Mouse (Mus musculus): ENCODE results near the gene Dmac1.

- TF ChIP-seq CTCF (IDR thresholded peaks at IDR 0.05; ENCODE audit: borderline replicate concordance, control insufficient read depth, extremely low read depth, insufficient read depth, low read length, poor library complexity) (no peak), POLR2A (IDR thresholded peaks at IDR 0.05; ENCODE audit: control insufficient read depth, extremely low read depth, insufficient read depth, low read length, poor library complexity) (no peak)
Observed at GRCm38 (mm10) chr4:75260156-75260555, 17.9 kb downstream of the Dmac1 start.

Data from thymus, adult 2 months (tissue).